Mouse (Mus musculus) lung, postnatal 0 days (tissue): ENCODE data around the gene 0610009B22Rik. TPM values are rescaled to one million over a fixed set of nuclear protein-coding genes. Genes with fewer than 3 reads are reported as not detected.
A peak's percentile ranks its signal among the peaks of the same experiment; 100 is the strongest.

Experiments used
- ATAC-seq: fragments of 200-750 bp; cut with Nextera tagmentation; 2 replicates; pipeline ENCODE4 v1.8.0; 2017; ENCODE audit warnings: moderate library complexity
- DNase-seq: peaks from one replicate; pipeline ENCODE4 v3.0.0-alpha.2; 2016; ENCODE audit warnings: low spot score
- H3K27ac ChIP-seq: fragments of 300-500 bp; sonication (generic); 2 replicates; pipeline ENCODE4 v1.5.1; 2014; ENCODE audit warnings: antibody characterized with exemption, mild to moderate bottlenecking, low read length, mixed read lengths
- H3K27me3 ChIP-seq: fragments of 300-500 bp; sonication (generic); replicated peaks from 2 replicates; pipeline ENCODE4 v1.6.1; 2014; ENCODE audit warnings: low read length, mixed read lengths; ENCODE audit not compliant: insufficient read depth
- H3K36me3 ChIP-seq: fragments of 300-500 bp; sonication (generic); 2 replicates; pipeline ENCODE4 v1.6.1; 2014; ENCODE audit warnings: low read length, mixed read lengths; ENCODE audit not compliant: insufficient read depth
- H3K4me1 ChIP-seq: fragments of 300-500 bp; sonication (generic); 2 replicates; pipeline ENCODE4 v1.6.1; 2014; ENCODE audit warnings: antibody characterized with exemption, low read depth, low read length, mixed read lengths; ENCODE audit not compliant: insufficient read depth
- H3K4me2 ChIP-seq: fragments of 300-500 bp; sonication (generic); replicated peaks from 2 replicates; pipeline ENCODE4 v1.6.1; 2014; ENCODE audit warnings: low read depth, mild to moderate bottlenecking, low read length, moderate library complexity, mixed read lengths
- H3K4me3 ChIP-seq: fragments of 300-500 bp; sonication (generic); 2 replicates; pipeline ENCODE4 v1.5.1; 2014; ENCODE audit warnings: low read depth, low read length
- H3K9ac ChIP-seq: fragments of 300-500 bp; sonication (generic); replicated peaks from 2 replicates; pipeline ENCODE4 v1.6.1; 2014; ENCODE audit warnings: low read depth, mild to moderate bottlenecking
- H3K9me3 ChIP-seq: fragments of 300-500 bp; sonication (generic); 2 replicates; pipeline ENCODE4 v1.6.1; 2016; ENCODE audit warnings: low read length, mixed read lengths
- CTCF ChIP-seq: IDR thresholded peaks from 2 replicates; pipeline ENCODE4 v1.5.1; 2016; ENCODE audit warnings: antibody characterized with exemption, mild to moderate bottlenecking
- EP300 ChIP-seq: IDR thresholded peaks from 2 replicates; pipeline ENCODE4 v1.6.1; 2016; ENCODE audit warnings: antibody characterized with exemption, mild to moderate bottlenecking, control low read depth
- WGBS: fragments of 180-500 bp; shearing (Covaris S2); extraction: QIAGEN DNeasy Blood & Tissue Kit; methylation state at CpG from one replicate; pipeline ENCODE4 v1.1.7; 2014; 5-methylcytosine and 5-hydroxymethylcytosine counted together
- polyA plus RNA-seq: library from polyadenylated mRNA; unstranded; fragments of >200 nt; fragmentation: Nextera tagmentation; extraction: Ambion mirVana; gene quantifications from 2 replicates; pipeline ENCODE4 v1.2.1, GENCODE M21; 2015

0610009B22Rik gene
- polyA plus RNA-seq, 1 experiment from 2014 or later: 95.9 TPM

DNA sequence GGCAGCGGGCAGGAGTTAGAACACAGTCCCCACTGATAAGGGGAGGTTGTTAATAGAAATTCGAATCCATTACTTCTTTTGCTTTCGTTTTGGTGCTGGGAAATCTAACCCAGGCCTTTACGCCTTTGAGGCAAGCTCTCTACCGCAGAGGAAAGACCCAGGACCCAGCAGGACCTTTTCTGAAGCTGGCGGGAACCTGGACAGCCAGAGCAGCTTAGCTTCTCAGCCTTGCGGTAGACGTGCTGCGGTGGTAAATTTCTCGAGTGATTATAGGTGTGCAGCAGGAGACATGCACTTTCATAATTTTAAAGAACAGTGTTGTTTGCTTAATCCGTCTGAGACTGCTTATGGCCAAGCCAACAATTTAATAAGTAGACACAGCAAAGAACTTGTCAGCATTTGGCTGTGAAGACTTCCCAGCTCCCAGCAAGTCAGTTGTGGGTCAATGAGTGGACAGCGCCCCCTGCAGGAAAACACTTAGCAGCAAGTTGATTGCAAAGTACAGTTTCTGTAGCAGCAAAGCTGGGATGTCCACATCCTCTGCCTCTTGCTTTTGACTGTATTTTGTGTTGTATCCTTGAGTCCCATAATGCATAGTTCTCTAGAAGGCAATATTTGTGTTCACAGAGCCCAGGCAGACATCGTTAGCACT is 7.2 kb downstream of the 0610009B22Rik start:
- 29% methylated on average over 13 of the region's 13 CpGs for WGBS
- peak overlapping the region; percentile 38 for H3K4me2 ChIP-seq
- ATAC-seq (peak; percentile 72), DNase-seq (peak; percentile 91)
- 0 out of 2 replicates have a peak, but pooled peaks cover 3% of the 10 kb centered on the region for H3K36me3 ChIP-seq
- no peaks in the 10 kb centered on the region for H3K4me1 ChIP-seq
- peak; percentile 97 for TF ChIP-seq CTCF
- no peak for TF ChIP-seq EP300
- no peak overlapping the region for H3K27ac ChIP-seq
- no peaks in the 10 kb centered on the region for H3K27me3 ChIP-seq
- H3K4me3 ChIP-seq: peak overlapping the region; percentile 5; the same call in 1 of the 2 replicates
- H3K9ac ChIP-seq: no peak overlapping the region
- H3K9me3 ChIP-seq: no peaks in the 10 kb centered on the region

DNA sequence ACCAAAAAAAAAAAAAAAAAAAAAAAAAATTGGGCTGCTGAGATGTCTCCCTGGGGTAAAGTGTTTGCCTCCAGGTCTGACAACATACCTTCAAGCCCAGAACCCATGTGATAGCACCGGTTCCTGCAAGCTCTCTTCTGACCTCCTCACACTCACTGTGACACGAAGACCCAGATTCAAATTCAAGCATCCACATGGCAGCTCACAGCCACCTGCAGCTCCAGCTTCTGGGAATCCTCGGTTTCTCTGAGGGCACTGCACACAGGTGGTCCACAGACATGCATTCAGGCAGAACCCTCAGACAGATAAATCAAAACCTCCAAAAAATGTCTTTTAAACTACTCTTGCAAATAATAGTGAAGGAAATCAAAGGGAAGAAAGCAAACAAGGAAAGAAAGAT is 9.2 kb downstream of the 0610009B22Rik start:
- ATAC-seq: no peak

DNA sequence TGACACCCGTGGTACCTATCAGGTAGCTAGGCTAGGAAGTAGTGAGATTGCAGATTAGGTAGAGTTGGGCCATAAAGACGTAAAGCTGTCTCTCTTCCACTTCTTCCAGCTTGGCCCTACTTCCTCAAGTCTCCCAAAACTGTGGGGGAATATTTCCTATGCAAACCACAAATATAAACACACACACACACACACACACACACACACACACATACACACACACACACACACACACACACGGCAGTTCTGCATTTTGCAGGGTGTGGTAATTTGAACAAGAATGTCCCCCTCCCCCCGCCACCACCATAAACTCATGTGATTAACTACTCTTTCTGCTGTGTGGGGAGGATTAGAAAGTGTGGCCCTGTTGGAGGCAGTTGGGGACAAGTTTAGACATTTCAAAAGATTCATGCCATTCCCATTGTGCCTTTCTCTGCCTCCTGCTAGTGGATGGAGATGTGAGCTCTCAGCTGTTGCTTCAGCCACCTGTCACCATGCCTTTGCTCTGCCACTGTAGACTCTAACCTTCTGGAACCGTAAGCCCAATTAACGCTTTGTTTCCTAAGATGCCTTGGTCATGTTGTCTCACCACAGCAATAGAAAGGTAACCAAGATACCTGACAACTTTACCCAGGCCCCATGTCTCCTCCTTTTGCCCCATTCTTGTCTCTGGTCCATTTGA is 10.8 kb downstream of the 0610009B22Rik start:
- Histone ChIP-seq H3K9ac (no peak overlapping the region), H3K27me3 (no peaks in the 10 kb centered on the region), H3K27ac (no peak overlapping the region), H3K4me1 (no peaks in the 10 kb centered on the region), H3K9me3 (no peaks in the 10 kb centered on the region), H3K36me3 (no peaks in the 10 kb centered on the region), H3K4me2 (no peak overlapping the region), H3K4me3 (no peak overlapping the region)
- no peak for ATAC-seq
- WGBS: 71% methylated on average over 6 of the region's 6 CpGs
- TF ChIP-seq EP300 (no peak), CTCF (no peak)
- DNase-seq: no peak

More for the DNA sequence above, 9.2 kb downstream of the 0610009B22Rik start:
- DNase-seq: no peak
- Histone ChIP-seq H3K9me3 (no peaks in the 10 kb centered on the region), H3K27me3 (no peaks in the 10 kb centered on the region), H3K36me3 (no peaks in the 10 kb centered on the region), H3K4me3 (no peak overlapping the region), H3K27ac (no peak overlapping the region), H3K4me1 (no peaks in the 10 kb centered on the region), H3K4me2 (no peak overlapping the region), H3K9ac (no peak overlapping the region)
- TF ChIP-seq CTCF (no peak), EP300 (no peak)
- 60% methylated on average over 3 of the region's 3 CpGs for WGBS

DNA sequence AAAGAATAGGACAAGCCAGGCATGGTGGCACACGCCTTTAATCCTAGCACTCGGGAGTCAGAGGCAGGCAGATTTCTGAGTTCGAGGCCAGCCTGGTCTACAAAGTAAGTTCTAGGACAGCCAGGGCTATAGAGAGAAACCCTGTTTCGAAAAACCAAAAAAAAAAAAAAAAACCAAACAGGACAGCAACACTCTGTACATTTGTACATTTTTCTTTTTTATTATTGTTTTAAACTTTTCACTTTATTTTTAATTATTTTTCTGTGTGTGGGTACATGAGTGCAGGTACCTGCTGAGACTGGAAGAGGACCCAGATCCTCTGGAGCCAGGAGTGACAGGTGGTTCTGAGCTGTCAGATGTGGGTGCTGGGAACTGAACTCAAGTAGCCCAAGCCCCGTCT is 13.3 kb downstream of the 0610009B22Rik start:
- Histone ChIP-seq H3K9ac (no peak overlapping the region), H3K27me3 (no peaks in the 10 kb centered on the region), H3K27ac (no peak overlapping the region), H3K9me3 (no peaks in the 10 kb centered on the region), H3K36me3 (no peaks in the 10 kb centered on the region), H3K4me3 (no peak overlapping the region), H3K4me1 (no peaks in the 10 kb centered on the region), H3K4me2 (no peak overlapping the region)
- 73% methylated on average over 5 of the region's 5 CpGs for WGBS
- ATAC-seq (no peak), DNase-seq (no peak)
- no peak for TF ChIP-seq CTCF
- no peak for TF ChIP-seq EP300

DNA sequence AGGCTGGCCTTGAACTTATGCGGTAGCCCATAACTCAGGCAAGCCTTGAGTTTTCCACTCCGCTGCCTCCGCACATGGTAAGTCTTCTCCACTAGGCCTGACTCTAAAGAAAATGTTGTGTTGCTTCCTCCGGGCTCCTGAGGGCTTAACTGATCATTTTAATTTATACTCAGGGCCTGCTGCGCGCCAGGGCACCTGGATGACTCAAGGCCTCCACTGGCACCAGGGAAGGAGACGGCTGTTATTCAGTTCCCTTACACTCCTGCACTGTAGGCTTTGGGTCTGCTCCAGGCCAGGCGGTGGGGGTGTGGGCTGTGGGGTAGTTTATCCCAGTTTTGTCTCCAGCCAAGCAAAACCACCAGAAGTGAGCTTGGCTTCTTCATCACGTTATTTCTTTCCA is 15.4 kb downstream of the 0610009B22Rik start:
- no peaks in the 10 kb centered on the region for H3K4me1 ChIP-seq
- H3K36me3 ChIP-seq: no peaks in the 10 kb centered on the region
- DNase-seq: no peak
- H3K27ac ChIP-seq: no peak overlapping the region
- no peak overlapping the region for H3K9ac ChIP-seq
- no peaks in the 10 kb centered on the region for H3K9me3 ChIP-seq
- H3K4me3 ChIP-seq: no peak overlapping the region
- no peaks in the 10 kb centered on the region for H3K27me3 ChIP-seq
- ATAC-seq: no peak
- 81% methylated on average over 9 of the region's 9 CpGs for WGBS
- H3K4me2 ChIP-seq: no peak overlapping the region
- TF ChIP-seq CTCF: no peak
- no peak for TF ChIP-seq EP300

DNA sequence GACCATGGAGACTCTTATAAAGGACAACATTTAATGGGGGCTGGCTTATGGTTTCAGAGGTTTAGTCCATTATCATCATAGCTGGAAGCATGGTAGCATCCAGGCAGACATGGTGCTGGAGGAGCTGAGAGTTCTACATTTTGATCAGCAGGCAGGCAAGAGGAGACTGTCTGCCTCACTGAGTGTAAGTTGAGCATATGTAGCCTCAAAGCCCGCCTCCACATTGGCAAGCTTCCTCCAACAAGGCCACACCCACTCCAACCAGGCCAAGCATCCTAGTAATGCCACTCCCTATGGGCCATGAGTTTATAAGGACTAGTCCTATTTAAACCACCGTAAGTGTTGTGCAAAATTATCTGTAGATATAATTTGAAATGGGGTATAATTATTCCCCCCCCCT is 17.3 kb downstream of the 0610009B22Rik start:
- DNase-seq (no peak), ATAC-seq (no peak)
- no peak overlapping the region for H3K4me3 ChIP-seq
- H3K4me1 ChIP-seq: no peaks in the 10 kb centered on the region
- H3K27ac ChIP-seq: no peak overlapping the region
- TF ChIP-seq CTCF: no peak
- H3K9me3 ChIP-seq: no peaks in the 10 kb centered on the region
- no peak overlapping the region for H3K4me2 ChIP-seq
- H3K9ac ChIP-seq: no peak overlapping the region
- WGBS: 56% methylated on average over 2 of the region's 2 CpGs
- no peaks in the 10 kb centered on the region for H3K36me3 ChIP-seq
- H3K27me3 ChIP-seq: no peaks in the 10 kb centered on the region
